Mouse (Mus musculus): ENCODE measurements at regions not wholly inside any gene's neighbourhood (a gene's known extent, or its start where the extent isn't known, plus 50 kb on each side); places are given as distances from the start of the nearest gene placed in this dataset.
A peak's percentile ranks its signal among the peaks of the same experiment; 100 is the strongest.

- no peak overlapping the region for H3K27ac ChIP-seq (replicated peaks)
- no peaks in the 10 kb centered on the region for H3K27me3 ChIP-seq
- no peak overlapping the region for H3K4me3 ChIP-seq (replicated peaks)
- no peak for ATAC-seq (ENCODE audit: insufficient number of reproducible peaks, low FRiP score, low TSS enrichment, low read depth)
- H3K9me3 ChIP-seq (replicated peaks) = no peaks in the 10 kb centered on the region
- H3K4me2 ChIP-seq (replicated peaks) = no peak overlapping the region
- H3K36me3 ChIP-seq = no peaks in the 10 kb centered on the region
- WGBS = 76% methylated on average over 3 of the region's 3 CpGs
- H3K9ac ChIP-seq = no peak overlapping the region
- 0 out of 2 replicates have a peak, but pooled peaks cover 1% of the 10 kb centered on the region for H3K4me1 ChIP-seq
Measured at GRCm38 (mm10) chr15:59833232-59833631, 183.2 kb downstream of the 4933412E24Rik start.

GRCm38 (mm10) chr15:59831481-59831880 is 184.9 kb downstream of the 4933412E24Rik start:
- no peak for ATAC-seq (ENCODE audit: insufficient number of reproducible peaks, low FRiP score, low TSS enrichment, low read depth)
- no peaks in the 10 kb centered on the region for H3K27me3 ChIP-seq
- 76% methylated on average over 2 of the region's 2 CpGs for WGBS

GRCm38 (mm10) chr15:59830553-59831462 is 185.6 kb downstream of the 4933412E24Rik start:
- no peaks in the 10 kb centered on the region for H3K36me3 ChIP-seq
- no peak overlapping the region for H3K27ac ChIP-seq (replicated peaks)
- WGBS = 72% methylated on average over 17 of the region's 17 CpGs
- no peak for ATAC-seq (ENCODE audit: insufficient number of reproducible peaks, low FRiP score, low TSS enrichment, low read depth)
- H3K9ac ChIP-seq = no peak overlapping the region
- H3K9me3 ChIP-seq (replicated peaks) = no peaks in the 10 kb centered on the region
- 0 out of 2 replicates have a peak, but pooled peaks cover 2% of the 10 kb centered on the region for H3K4me1 ChIP-seq
- H3K27me3 ChIP-seq = no peaks in the 10 kb centered on the region
- no peak overlapping the region for H3K4me3 ChIP-seq (replicated peaks)
- H3K4me2 ChIP-seq (replicated peaks) = no peak overlapping the region

More at GRCm38 (mm10) chr15:59831481-59831880, 184.9 kb downstream of the 4933412E24Rik start:
- H3K4me1 ChIP-seq = 0 out of 2 replicates have a peak, but pooled peaks cover 2% of the 10 kb centered on the region
- no peak overlapping the region for H3K27ac ChIP-seq (replicated peaks)
- H3K9ac ChIP-seq = no peak overlapping the region
- H3K36me3 ChIP-seq = no peaks in the 10 kb centered on the region
- no peak overlapping the region for H3K4me3 ChIP-seq (replicated peaks)
- no peaks in the 10 kb centered on the region for H3K9me3 ChIP-seq (replicated peaks)
- no peak overlapping the region for H3K4me2 ChIP-seq (replicated peaks)

- Histone ChIP-seq H3K4me3 (replicated peaks) (no peak overlapping the region), H3K9me3 (replicated peaks) (no peaks in the 10 kb centered on the region), H3K4me2 (replicated peaks) (no peak overlapping the region), H3K27ac (replicated peaks) (no peak overlapping the region), H3K36me3 (no peaks in the 10 kb centered on the region), H3K4me1 (0 out of 2 replicates have a peak, but pooled peaks cover 2% of the 10 kb centered on the region), H3K27me3 (no peaks in the 10 kb centered on the region), H3K9ac (no peak overlapping the region)
- peak; percentile 43; the same call in 1 of the 2 replicates for ATAC-seq (ENCODE audit: insufficient number of reproducible peaks, low FRiP score, low TSS enrichment, low read depth)
- WGBS = 15% methylated on average over 5 of the region's 5 CpGs
Measured at GRCm38 (mm10) chr15:59828421-59828820, 188.0 kb downstream of the 4933412E24Rik start.

GRCm38 (mm10) chr15:59826164-59826950 is 190.1 kb downstream of the 4933412E24Rik start:
- 57% methylated on average over 14 of the region's 14 CpGs for WGBS
- Histone ChIP-seq H3K9me3 (replicated peaks) (no peaks in the 10 kb centered on the region), H3K4me3 (replicated peaks) (no peak overlapping the region), H3K27ac (replicated peaks) (no peak overlapping the region), H3K27me3 (no peaks in the 10 kb centered on the region), H3K9ac (no peak overlapping the region), H3K4me1 (peaks cover 10% of the 10 kb centered on the region; the same call in 1 of the 2 replicates), H3K4me2 (replicated peaks) (no peak overlapping the region), H3K36me3 (no peaks in the 10 kb centered on the region)
- ATAC-seq (ENCODE audit: insufficient number of reproducible peaks, low FRiP score, low TSS enrichment, low read depth) = no peak

- H3K9ac ChIP-seq = no peak overlapping the region
- no peaks in the 10 kb centered on the region for H3K9me3 ChIP-seq (replicated peaks)
- no peak overlapping the region for H3K4me2 ChIP-seq (replicated peaks)
- ATAC-seq (ENCODE audit: insufficient number of reproducible peaks, low FRiP score, low TSS enrichment, low read depth) = no peak
- no peak overlapping the region for H3K4me3 ChIP-seq (replicated peaks)
- WGBS = 70% methylated on average over 2 of the region's 2 CpGs
- H3K36me3 ChIP-seq = no peaks in the 10 kb centered on the region
- no peak overlapping the region for H3K27ac ChIP-seq (replicated peaks)
- peaks cover 10% of the 10 kb centered on the region; the same call in 1 of the 2 replicates for H3K4me1 ChIP-seq
- H3K27me3 ChIP-seq = no peaks in the 10 kb centered on the region
Measured at GRCm38 (mm10) chr15:59823921-59824320, 192.5 kb downstream of the 4933412E24Rik start.

GRCm38 (mm10) chr15:59822995-59823681 is 193.3 kb downstream of the 4933412E24Rik start:
- no peak overlapping the region for H3K4me3 ChIP-seq (replicated peaks)
- 62% methylated on average over 3 of the region's 3 CpGs for WGBS
- no peak overlapping the region for H3K9ac ChIP-seq
- peaks cover 7% of the 10 kb centered on the region; the same call in 1 of the 2 replicates for H3K4me1 ChIP-seq
- no peaks in the 10 kb centered on the region for H3K36me3 ChIP-seq
- H3K27me3 ChIP-seq = no peaks in the 10 kb centered on the region
- 0 out of 2 replicates have a peak, but pooled peaks have one; percentile 63 for ATAC-seq (ENCODE audit: insufficient number of reproducible peaks, low FRiP score, low TSS enrichment, low read depth)
- no peak overlapping the region for H3K4me2 ChIP-seq (replicated peaks)
- H3K27ac ChIP-seq (replicated peaks) = peak overlapping the region; percentile 69
- H3K9me3 ChIP-seq (replicated peaks) = no peaks in the 10 kb centered on the region

- peaks cover 7% of the 10 kb centered on the region; the same call in 1 of the 2 replicates for H3K4me1 ChIP-seq
- no peaks in the 10 kb centered on the region for H3K27me3 ChIP-seq
- H3K9ac ChIP-seq = no peak overlapping the region
- no peak for ATAC-seq (ENCODE audit: insufficient number of reproducible peaks, low FRiP score, low TSS enrichment, low read depth)
- H3K9me3 ChIP-seq (replicated peaks) = no peaks in the 10 kb centered on the region
- no peak overlapping the region for H3K4me2 ChIP-seq (replicated peaks)
- WGBS = 74% methylated on average over 10 of the region's 10 CpGs
- no peak overlapping the region for H3K4me3 ChIP-seq (replicated peaks)
- H3K36me3 ChIP-seq = no peaks in the 10 kb centered on the region
- H3K27ac ChIP-seq (replicated peaks) = no peak overlapping the region
Measured at GRCm38 (mm10) chr15:59820317-59820716, 196.1 kb downstream of the 4933412E24Rik start.

- H3K9me3 ChIP-seq (replicated peaks) = no peaks in the 10 kb centered on the region
- 84% methylated on average over 8 of the region's 8 CpGs for WGBS
- no peak overlapping the region for H3K4me3 ChIP-seq (replicated peaks)
- H3K27me3 ChIP-seq = no peaks in the 10 kb centered on the region
- H3K36me3 ChIP-seq = no peaks in the 10 kb centered on the region
- H3K4me2 ChIP-seq (replicated peaks) = no peak overlapping the region
- no peak for ATAC-seq (ENCODE audit: insufficient number of reproducible peaks, low FRiP score, low TSS enrichment, low read depth)
- no peak overlapping the region for H3K9ac ChIP-seq
- no peak overlapping the region for H3K27ac ChIP-seq (replicated peaks)
- H3K4me1 ChIP-seq = no peaks in the 10 kb centered on the region
Measured at GRCm38 (mm10) chr15:59816031-59816430, 200.4 kb downstream of the 4933412E24Rik start.

- no peaks in the 10 kb centered on the region for H3K9me3 ChIP-seq (replicated peaks)
- no peak overlapping the region for H3K27ac ChIP-seq (replicated peaks)
- no peaks in the 10 kb centered on the region for H3K27me3 ChIP-seq
- no peak for ATAC-seq (ENCODE audit: insufficient number of reproducible peaks, low FRiP score, low TSS enrichment, low read depth)
- H3K4me1 ChIP-seq = no peaks in the 10 kb centered on the region
- no peak overlapping the region for H3K4me2 ChIP-seq (replicated peaks)
- no peak overlapping the region for H3K4me3 ChIP-seq (replicated peaks)
- 34% methylated on average over 3 of the region's 3 CpGs for WGBS
- H3K9ac ChIP-seq = no peak overlapping the region
- no peaks in the 10 kb centered on the region for H3K36me3 ChIP-seq
Measured at GRCm38 (mm10) chr15:59811566-59811965, 204.8 kb downstream of the 4933412E24Rik start.

- ATAC-seq (ENCODE audit: insufficient number of reproducible peaks, low FRiP score, low TSS enrichment, low read depth) = no peak
- WGBS = 91% methylated on average over 6 of the region's 6 CpGs
Measured at GRCm38 (mm10) chr15:59809361-59809760, 207.1 kb downstream of the 4933412E24Rik start.

More at GRCm38 (mm10) chr15:59809361-59809760, 207.1 kb downstream of the 4933412E24Rik start:
- Histone ChIP-seq H3K4me2 (replicated peaks) (no peak overlapping the region), H3K27me3 (no peaks in the 10 kb centered on the region), H3K9me3 (replicated peaks) (no peaks in the 10 kb centered on the region), H3K9ac (no peak overlapping the region), H3K4me3 (replicated peaks) (no peak overlapping the region), H3K27ac (replicated peaks) (no peak overlapping the region), H3K36me3 (no peaks in the 10 kb centered on the region), H3K4me1 (no peaks in the 10 kb centered on the region)
